Mouse (Mus musculus) liver, postnatal 0 days (tissue): ENCODE data around the gene Nucks1.

Source experiments
- CTCF ChIP-seq: sonication (generic); IDR thresholded peaks from 2 replicates; pipeline ENCODE4 v1.5.1; 2016; ENCODE audit warnings: antibody characterized with exemption, low read depth
- EP300 ChIP-seq: IDR thresholded peaks from 2 replicates; pipeline ENCODE4 v1.6.1; 2016; ENCODE audit warnings: antibody characterized with exemption, low read depth, mild to moderate bottlenecking

DNA sequence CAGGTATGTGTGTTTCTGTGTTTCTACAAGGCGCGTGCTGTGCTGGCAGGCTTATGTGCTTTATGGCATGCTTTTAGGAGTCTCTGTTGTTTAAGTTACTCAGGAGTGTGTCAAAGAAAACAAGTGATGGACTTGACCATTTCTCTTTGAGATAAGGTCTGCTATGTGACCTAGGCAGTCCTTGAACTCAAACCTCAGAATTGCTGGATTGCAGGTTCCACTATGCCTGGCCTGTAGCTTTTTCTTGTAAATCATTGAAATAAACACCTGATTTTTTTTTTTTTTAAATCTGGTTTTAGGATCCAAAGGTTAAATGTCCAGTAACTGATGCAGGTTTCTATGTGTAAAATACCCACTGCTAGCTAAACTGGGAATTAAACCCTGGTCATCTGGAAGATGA, 8.7 kb downstream of the Nucks1 start:
- TF ChIP-seq CTCF: no peak
- TF ChIP-seq EP300: no peak
